In genomic region chr1:41825223-41825622, GRCm38 (mm10) we compare ENCODE assay signal across 22 mouse cellular contexts.
A peak's percentile ranks its signal among the peaks of the same experiment; 100 is the strongest.
DNase-seq lines count a peak whose midpoint lies in the region; ATAC-seq and TF ChIP-seq lines count a peak whose summit lies in the region.
"Had no signal": no experiment of that assay in that cellular context is flagged by ENCODE, and none has a peak within 500 bp of the region (broad histone marks: within the 10 kb centered on the region; RNA-seq: fewer than 3 reads in every experiment).

No protein-coding gene starts in this region.

- ATAC-seq in forebrain, embryonic 14.5 days, result no peak
- no peak for ATAC-seq in forebrain, embryonic 11.5 days (replicated peaks; ENCODE audit: low FRiP score)
- ATAC-seq in forebrain, postnatal 0 days, result peak; percentile 69; the same call in 1 of the 2 replicates
- no peak for ATAC-seq in forebrain, embryonic 13.5 days
- ATAC-seq in hindbrain, embryonic 16.5 days, result no peak
- ATAC-seq: CD4-positive, CD25-positive, alpha-beta regulatory T cell, adult 4 months; forebrain, embryonic 15.5 days; Patski had no signal

- WGBS in forebrain, embryonic 14.5 days, result 78% methylated on average over 4 of the region's 4 CpGs
- 80% methylated on average over 4 of the region's 4 CpGs for WGBS in forebrain, embryonic 11.5 days
- WGBS in forebrain, postnatal 0 days, result 53% methylated on average over 4 of the region's 4 CpGs
- 75% methylated on average over 4 of the region's 4 CpGs for WGBS in forebrain, embryonic 13.5 days
- WGBS in hindbrain, embryonic 16.5 days, result 80% methylated on average over 4 of the region's 4 CpGs

- no peak overlapping the region for H3K4me3 ChIP-seq in forebrain, embryonic 14.5 days (ENCODE audit: low read depth, low read length)
- no peak overlapping the region for H3K4me3 ChIP-seq in forebrain, embryonic 11.5 days (ENCODE audit: low read depth, low read length)
- H3K4me3 ChIP-seq in forebrain, postnatal 0 days (ENCODE audit: low read depth, low read length), result no peak overlapping the region
- no peak overlapping the region for H3K4me3 ChIP-seq in forebrain, embryonic 13.5 days
- no peak overlapping the region for H3K4me3 ChIP-seq in hindbrain, embryonic 16.5 days (ENCODE audit: low read length)
- H3K4me3 ChIP-seq: embryonic facial prominence, embryonic 10.5 days; embryonic facial prominence, embryonic 12.5 days; forebrain, embryonic 15.5 days had no signal

- no peak for TF ChIP-seq CTCF in forebrain, postnatal 0 days (IDR thresholded peaks at IDR 0.05; ENCODE audit: low read depth)

- H3K9ac ChIP-seq in forebrain, embryonic 14.5 days (ENCODE audit: low read length), result no peak overlapping the region
- no peak overlapping the region for H3K9ac ChIP-seq in forebrain, embryonic 11.5 days (ENCODE audit: low read length)
- no peak overlapping the region for H3K9ac ChIP-seq in forebrain, postnatal 0 days
- H3K9ac ChIP-seq in forebrain, embryonic 13.5 days, result no peak overlapping the region
- no peak overlapping the region for H3K9ac ChIP-seq in hindbrain, embryonic 16.5 days (ENCODE audit: low read depth, low read length)
- H3K9ac ChIP-seq: embryonic facial prominence, embryonic 12.5 days; forebrain, embryonic 15.5 days had no signal

- H3K4me2 ChIP-seq in forebrain, embryonic 14.5 days (ENCODE audit: low read length), result no peak overlapping the region
- H3K4me2 ChIP-seq in forebrain, embryonic 11.5 days (ENCODE audit: low read depth, low read length, severe bottlenecking), result no peak overlapping the region
- H3K4me2 ChIP-seq in forebrain, postnatal 0 days (ENCODE audit: low read depth), result no peak overlapping the region
- H3K4me2 ChIP-seq in forebrain, embryonic 13.5 days, result no peak overlapping the region
- H3K4me2 ChIP-seq in hindbrain, embryonic 16.5 days (ENCODE audit: low read length), result no peak overlapping the region
- H3K4me2 ChIP-seq: embryonic facial prominence, embryonic 12.5 days; forebrain, embryonic 15.5 days had no signal

- H3K36me3 ChIP-seq in forebrain, embryonic 14.5 days (ENCODE audit: control insufficient read depth, insufficient read depth, low read length), result no peaks in the 10 kb centered on the region
- H3K36me3 ChIP-seq in forebrain, embryonic 11.5 days (ENCODE audit: control insufficient read depth, insufficient read depth, low read length), result no peaks in the 10 kb centered on the region
- H3K36me3 ChIP-seq in forebrain, postnatal 0 days (ENCODE audit: insufficient read depth), result no peaks in the 10 kb centered on the region
- H3K36me3 ChIP-seq in forebrain, embryonic 13.5 days (ENCODE audit: poor library complexity, severe bottlenecking), result no peaks in the 10 kb centered on the region
- H3K36me3 ChIP-seq in hindbrain, embryonic 16.5 days (ENCODE audit: control insufficient read depth, insufficient read depth, low read length), result no peaks in the 10 kb centered on the region
- H3K36me3 ChIP-seq: embryonic facial prominence, embryonic 10.5 days; embryonic facial prominence, embryonic 12.5 days; forebrain, embryonic 15.5 days; G1E had no signal

- no peaks in the 10 kb centered on the region for H3K9me3 ChIP-seq in forebrain, embryonic 14.5 days (replicated peaks; ENCODE audit: control insufficient read depth, low read length)
- no peaks in the 10 kb centered on the region for H3K9me3 ChIP-seq in forebrain, embryonic 11.5 days (ENCODE audit: control insufficient read depth, low read length)
- no peaks in the 10 kb centered on the region for H3K9me3 ChIP-seq in forebrain, postnatal 0 days (ENCODE audit: low read length)
- H3K9me3 ChIP-seq in forebrain, embryonic 13.5 days (replicated peaks), result no peaks in the 10 kb centered on the region
- H3K9me3 ChIP-seq in hindbrain, embryonic 16.5 days (ENCODE audit: control insufficient read depth, low read length), result no peaks in the 10 kb centered on the region; the same call in 1 of the 2 replicates
- H3K9me3 ChIP-seq: embryonic facial prominence, embryonic 10.5 days; embryonic facial prominence, embryonic 12.5 days; forebrain, embryonic 15.5 days had no signal

- H3K4me1 ChIP-seq in forebrain, embryonic 14.5 days (ENCODE audit: control insufficient read depth, insufficient read depth, low read length), result 0 out of 2 replicates have a peak, but pooled peaks cover 6% of the 10 kb centered on the region
- H3K4me1 ChIP-seq in forebrain, embryonic 11.5 days (replicated peaks; ENCODE audit: control insufficient read depth, insufficient read depth, low read length), result no peaks in the 10 kb centered on the region
- H3K4me1 ChIP-seq in forebrain, postnatal 0 days (ENCODE audit: insufficient read depth), result no peaks in the 10 kb centered on the region
- peaks cover 7% of the 10 kb centered on the region; the same call in 1 of the 2 replicates for H3K4me1 ChIP-seq in forebrain, embryonic 13.5 days
- H3K4me1 ChIP-seq in hindbrain, embryonic 16.5 days (ENCODE audit: control insufficient read depth, insufficient read depth, low read depth, low read length), result no peaks in the 10 kb centered on the region
- H3K4me1 ChIP-seq: embryonic facial prominence, embryonic 10.5 days; embryonic facial prominence, embryonic 12.5 days had no signal

- H3K27ac ChIP-seq in forebrain, embryonic 14.5 days (ENCODE audit: low read depth, low read length), result no peak overlapping the region
- no peak overlapping the region for H3K27ac ChIP-seq in forebrain, embryonic 11.5 days (ENCODE audit: low read depth, low read length)
- no peak overlapping the region for H3K27ac ChIP-seq in forebrain, postnatal 0 days (ENCODE audit: low read depth, low read length)
- H3K27ac ChIP-seq in forebrain, embryonic 13.5 days, result no peak overlapping the region
- H3K27ac ChIP-seq in hindbrain, embryonic 16.5 days (ENCODE audit: low read depth, low read length), result no peak overlapping the region
- H3K27ac ChIP-seq: embryonic facial prominence, embryonic 10.5 days; embryonic facial prominence, embryonic 12.5 days had no signal

- no peaks in the 10 kb centered on the region for H3K27me3 ChIP-seq in forebrain, embryonic 14.5 days (replicated peaks; ENCODE audit: control insufficient read depth, insufficient read depth, low read length)
- no peaks in the 10 kb centered on the region for H3K27me3 ChIP-seq in forebrain, embryonic 11.5 days (ENCODE audit: control insufficient read depth, insufficient read depth, low read length)
- H3K27me3 ChIP-seq in forebrain, postnatal 0 days (ENCODE audit: insufficient read depth, low read length), result no peaks in the 10 kb centered on the region
- H3K27me3 ChIP-seq in forebrain, embryonic 13.5 days, result no peaks in the 10 kb centered on the region
- H3K27me3 ChIP-seq in hindbrain, embryonic 16.5 days (replicated peaks; ENCODE audit: control insufficient read depth, insufficient read depth, low read length), result no peaks in the 10 kb centered on the region
- H3K27me3 ChIP-seq: CH12.LX; embryonic facial prominence, embryonic 12.5 days; forebrain, embryonic 15.5 days; Patski had no signal

- peak; percentile 38 for DNase-seq in forebrain, embryonic 14.5 days (ENCODE audit: low spot score)
- no peak for DNase-seq in forebrain, embryonic 11.5 days (ENCODE audit: low spot score)
- DNase-seq in forebrain, postnatal 0 days, result peak; percentile 63
- peak; percentile 14 for DNase-seq in R1 (ENCODE audit: low read depth, low spot score)
- DNase-seq: adrenal gland, adult 2 months; adrenal gland, postnatal 10 days; adrenal gland, postnatal 25 days; B cell, adult 2 months; cerebellum, adult 11-12 months; cerebellum, adult 2 months; cerebellum, adult 9-10 months; cerebellum, postnatal 10 days; cerebellum, postnatal 25 days had no signal
